Mouse (Mus musculus): ENCODE data around the gene Cox5a.

The Cox5a gene

DNA sequence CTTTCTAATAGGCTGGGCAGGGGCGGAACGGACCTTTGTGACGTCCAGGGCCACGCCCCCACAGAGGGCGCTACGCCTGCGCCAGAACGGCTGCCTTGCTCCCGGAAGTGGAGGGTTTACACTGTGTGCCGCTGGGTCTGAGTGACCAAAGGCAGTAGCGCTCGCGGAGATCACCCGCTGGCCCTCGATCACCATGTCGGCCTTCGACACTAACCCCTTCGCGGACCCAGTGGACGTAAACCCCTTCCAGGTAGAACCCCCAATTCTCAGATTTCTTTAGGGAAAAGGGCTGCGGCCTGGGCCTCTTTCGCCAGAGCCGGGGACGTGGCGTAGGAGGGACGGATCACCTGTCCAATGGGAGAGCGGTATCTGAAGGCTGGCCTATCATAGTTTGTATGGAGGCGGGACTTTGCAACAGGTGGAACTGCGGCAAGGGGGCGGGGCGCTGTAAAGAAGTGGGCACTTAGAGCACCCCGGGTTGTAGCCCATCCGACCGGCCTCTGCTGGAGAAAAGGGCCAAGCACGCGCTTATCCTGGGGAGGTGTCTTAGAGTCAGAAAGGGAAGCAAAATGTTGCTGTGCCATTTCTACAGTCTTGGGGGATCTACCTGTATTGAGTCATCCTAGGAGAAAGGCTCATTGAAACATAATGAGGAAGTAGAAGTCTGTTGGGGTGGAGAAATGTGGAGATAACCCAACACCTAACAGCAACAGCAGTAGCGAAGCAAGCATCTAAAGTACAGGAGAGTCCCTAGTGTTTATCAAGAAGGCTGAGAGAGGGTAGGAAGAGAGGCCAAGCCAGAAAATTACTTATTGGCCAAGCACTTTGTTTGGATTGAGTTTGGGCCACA, 40.0 kb downstream of the Cox5a start, which contains the start of gene Scamp2:
Gene Scamp2, plus strand, starts transcription at position 83 of the 850 bp plus-strand sequence.
- DNase-seq (ENCODE audit: extremely low read depth, low read depth, low spot score): no peak

DNA sequence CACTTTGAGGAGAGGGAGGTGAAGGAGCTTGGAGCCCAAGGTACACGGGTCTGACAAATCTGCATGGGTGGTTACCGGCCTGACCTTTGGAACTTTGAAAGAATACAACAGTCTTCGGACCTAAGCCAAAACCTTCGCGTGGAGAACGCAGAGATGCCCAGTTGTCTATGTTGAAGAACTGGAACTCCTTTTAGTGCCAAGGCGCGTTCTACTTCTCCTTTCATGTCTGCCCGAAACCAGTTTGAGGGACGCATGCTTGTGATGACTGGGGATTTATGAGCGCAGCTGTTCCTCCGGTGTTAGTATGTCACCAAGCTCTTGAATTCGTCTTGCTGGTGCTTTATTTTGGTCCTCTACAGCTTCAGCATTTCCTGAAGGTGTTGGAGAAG, 40.6 kb downstream of the Cox5a start:
- no peak for DNase-seq (ENCODE audit: extremely low read depth, low read depth, low spot score)

DNA sequence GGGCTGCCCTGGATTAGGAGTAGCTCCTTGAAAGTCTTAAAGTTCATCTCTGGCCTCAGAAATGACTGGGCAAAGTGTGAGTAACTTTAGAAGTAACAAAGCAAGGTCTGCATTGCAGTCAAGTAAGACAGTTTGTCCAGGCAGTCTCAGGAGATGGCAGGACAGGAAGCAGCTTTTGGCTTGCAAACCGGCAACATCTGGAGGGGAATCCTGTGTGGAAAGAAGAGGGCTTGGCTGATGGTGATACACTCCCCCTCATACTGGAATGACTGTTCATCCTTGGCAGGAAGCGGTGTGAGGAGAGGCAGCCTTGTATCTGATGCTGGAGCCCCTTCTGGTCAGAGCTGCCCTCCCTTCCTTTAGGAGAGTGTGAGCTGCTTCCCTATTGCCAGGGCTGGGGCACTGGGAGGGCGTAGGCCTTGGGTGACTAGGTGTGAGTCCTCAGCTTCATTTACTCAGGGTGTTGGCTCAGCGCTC, 41.9 kb downstream of the Cox5a start:
- no peak for DNase-seq (ENCODE audit: extremely low read depth, low read depth, low spot score)

DNA sequence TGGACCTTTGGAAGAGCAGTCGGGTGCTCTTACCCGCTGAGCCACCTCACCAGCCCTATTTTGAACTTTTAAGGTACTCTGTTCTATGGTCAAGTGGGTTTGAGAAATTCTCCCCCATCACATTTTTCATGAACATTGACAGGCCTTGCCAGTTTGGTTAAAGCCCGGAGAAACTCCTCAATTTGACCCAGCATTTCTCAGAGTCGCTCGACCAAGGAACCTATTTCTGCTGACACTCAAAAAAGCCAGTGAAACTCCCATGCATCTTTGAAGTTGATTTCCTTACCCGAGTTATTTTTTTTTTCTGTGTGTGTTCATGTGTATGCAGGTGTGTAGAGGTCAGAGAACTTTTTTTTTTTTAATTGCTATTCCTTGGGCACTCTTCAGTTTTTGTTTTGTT, 43.5 kb downstream of the Cox5a start:
- DNase-seq (ENCODE audit: extremely low read depth, low read depth, low spot score): no peak

DNA sequence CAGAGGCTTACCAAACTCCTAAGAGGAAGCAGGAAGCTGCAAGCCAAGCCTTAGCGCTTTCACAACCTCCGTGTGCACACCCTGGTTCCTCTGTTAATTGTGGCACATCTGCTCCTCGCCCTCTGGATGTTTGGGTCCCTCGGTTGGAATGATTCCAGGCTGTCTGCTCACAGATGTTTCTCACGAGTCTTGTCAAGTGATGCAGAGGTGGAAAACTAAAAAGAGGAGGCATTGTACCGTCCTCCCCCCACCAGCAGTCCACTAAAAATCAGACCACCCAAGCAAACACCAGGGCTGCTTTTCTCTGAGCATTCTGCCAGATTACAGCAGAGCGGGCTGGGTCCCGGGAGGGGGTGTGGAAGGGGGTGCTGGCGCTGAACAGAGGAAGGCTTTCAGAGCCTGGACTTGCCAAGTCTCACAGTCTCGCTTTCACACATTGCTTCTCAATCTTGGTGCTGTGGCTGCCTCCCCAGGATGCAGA, 44.7 kb downstream of the Cox5a start:
- no peak for DNase-seq (ENCODE audit: extremely low read depth, low read depth, low spot score)

DNA sequence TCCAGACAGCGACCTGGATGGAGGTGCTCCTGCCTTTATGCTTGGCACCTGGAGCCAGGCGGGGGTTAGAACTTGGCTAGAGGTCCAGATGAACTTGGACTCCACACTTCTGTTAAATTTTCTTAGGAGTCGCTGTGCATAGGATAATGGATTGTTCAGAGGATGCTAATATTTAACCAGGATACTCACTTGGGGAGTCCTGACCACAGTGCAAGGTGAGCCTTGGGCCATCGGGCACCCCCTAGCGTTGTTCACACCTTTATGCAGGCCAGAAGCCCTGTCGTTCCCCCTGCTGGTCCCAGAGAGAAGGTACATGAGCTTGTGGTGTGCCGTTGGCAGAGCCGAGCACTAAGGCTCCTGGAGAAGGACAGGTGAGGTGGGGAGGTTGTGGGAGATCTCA, 45.8 kb downstream of the Cox5a start:
- no peak for DNase-seq (ENCODE audit: extremely low read depth, low read depth, low spot score)

DNA sequence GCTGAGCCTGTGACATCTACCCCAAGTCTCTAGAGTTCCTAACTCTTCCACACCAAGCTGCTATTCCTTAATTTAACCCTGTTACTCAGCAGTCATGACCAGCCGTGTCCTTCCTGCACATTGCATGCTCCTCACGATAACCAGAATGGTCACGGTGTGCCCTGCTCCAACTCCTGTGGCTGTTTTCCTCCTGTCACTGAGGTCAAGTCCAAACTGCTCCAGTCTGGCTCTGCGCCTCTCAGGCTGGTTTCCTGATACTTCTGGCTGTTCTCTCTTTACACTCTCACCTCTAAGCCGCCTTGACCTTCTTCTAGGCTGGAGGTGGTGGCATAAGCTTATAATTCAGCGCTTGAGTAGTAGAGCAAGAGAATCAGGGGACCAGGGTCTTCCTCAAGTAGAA, 47.4 kb downstream of the Cox5a start:
- no peak for DNase-seq (ENCODE audit: extremely low read depth, low read depth, low spot score)

DNA sequence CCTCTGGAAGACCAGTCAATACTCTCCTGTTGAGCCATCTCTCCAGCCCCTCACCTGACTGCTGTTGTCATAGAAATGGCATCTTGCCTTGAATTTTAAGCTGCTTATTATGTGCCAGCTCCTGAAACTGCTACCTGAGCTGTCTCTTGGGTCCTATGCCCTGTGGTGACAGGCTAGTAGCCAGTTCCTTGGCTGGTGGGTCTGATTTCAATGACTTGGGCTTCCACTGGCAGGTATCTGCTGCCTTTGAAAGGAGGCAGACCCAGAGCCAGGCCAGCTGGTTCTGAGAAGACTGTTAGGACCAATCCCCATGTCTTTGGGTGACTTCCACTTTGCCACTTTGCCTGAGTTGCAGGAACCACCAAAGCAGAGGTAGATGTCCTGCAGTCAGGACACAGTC, 53.3 kb downstream of the Cox5a start:
- no peak for DNase-seq (ENCODE audit: extremely low read depth, low read depth, low spot score)

DNA sequence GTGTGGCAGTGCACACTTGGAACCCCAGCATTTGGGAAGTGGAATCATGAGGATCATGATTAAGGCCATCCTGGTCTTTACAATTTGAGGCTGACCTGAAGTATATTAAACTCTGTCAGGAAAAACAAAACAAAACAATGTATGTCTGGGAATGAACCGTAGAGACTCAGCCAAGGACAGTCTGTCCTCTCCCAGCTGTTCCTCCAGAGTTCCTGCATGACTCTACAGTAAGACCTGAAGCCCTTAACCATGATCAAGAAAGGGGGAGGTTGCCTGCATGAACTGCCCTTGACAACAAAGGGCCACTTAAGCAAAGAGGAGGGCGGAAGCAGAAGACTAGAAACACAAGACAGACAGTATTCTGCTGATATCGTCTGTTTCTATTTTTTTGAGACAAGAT, 54.5 kb downstream of the Cox5a start:
- no peak for DNase-seq (ENCODE audit: extremely low read depth, low read depth, low spot score)

DNA sequence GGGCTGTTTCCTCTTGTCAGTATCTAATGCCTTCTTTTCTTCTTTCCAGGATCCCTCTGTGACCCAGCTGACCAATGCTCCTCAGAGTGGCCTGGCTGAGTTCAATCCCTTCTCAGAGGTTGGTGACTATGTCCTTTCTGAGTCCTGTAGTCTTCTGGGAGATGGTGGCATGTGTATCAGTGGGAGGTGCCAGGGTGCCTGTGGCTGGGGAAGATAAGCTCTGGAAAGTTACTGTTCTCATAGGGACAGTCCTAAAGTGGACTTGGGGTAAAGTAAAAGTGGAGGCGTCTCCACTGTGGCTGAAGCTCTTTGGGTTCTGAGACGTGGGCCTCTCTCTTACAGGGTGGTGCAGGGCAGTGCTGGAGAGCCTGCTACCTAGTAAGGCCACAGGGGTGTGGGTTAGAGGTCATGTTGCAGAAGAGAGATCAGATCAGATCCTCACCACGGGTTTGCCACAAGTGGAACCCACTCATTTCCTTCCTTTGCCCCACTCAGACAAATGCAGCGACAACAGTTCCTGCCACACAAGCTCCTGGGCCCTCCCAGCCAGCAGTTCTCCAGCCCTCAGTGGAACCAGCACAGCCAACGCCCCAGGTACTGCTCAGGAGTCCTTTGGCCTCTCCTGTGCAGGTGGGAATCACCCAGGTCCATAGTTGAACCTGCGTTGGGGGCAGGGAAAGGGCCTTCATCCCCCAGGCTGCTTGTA, 56.2 kb downstream of the Cox5a start:
- no peak for DNase-seq (ENCODE audit: extremely low read depth, low read depth, low spot score)

Data from fat pad, adult 2 months (tissue).